32 mouse cellular contexts compared by ENCODE assay signal in the genomic region with DNA sequence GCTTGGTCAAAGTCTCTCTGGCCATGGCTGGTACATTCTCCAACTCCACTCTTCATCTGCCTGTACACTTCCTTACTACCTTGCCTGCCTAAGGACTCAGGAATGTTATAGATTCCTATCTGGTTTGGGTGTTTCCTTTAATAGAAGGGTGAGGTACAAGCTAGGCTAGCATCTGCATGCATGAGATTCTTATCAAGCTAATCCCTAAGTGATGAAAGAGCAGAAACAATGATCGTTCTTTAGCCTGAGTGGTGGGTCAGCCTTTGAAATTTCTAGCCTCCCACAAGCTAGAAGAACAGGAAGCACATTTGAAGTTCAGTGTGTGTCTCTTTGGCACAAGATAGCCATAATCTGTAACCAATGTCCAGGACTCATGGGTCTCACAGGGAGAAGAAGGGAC. TPM values are rescaled to one million over a fixed set of nuclear protein-coding genes. Genes with fewer than 3 reads are reported as not detected.
DNase-seq lines count a peak whose midpoint lies in the region; ATAC-seq and TF ChIP-seq lines count a peak whose summit lies in the region.
"Had no signal": no experiment of that assay in that cellular context is flagged by ENCODE, and none has a peak within 500 bp of the region (broad histone marks: within the 10 kb centered on the region; RNA-seq: fewer than 3 reads in every experiment).

No protein-coding gene starts in this region.

- no peaks in the 10 kb centered on the region; the same call in 1 of the 2 replicates for H3K4me1 ChIP-seq in embryonic fibroblast, embryonic 13.5 days (ENCODE audit: control insufficient read depth, insufficient read depth, low read length)
- no peaks in the 10 kb centered on the region for H3K4me1 ChIP-seq in stomach, postnatal 0 days (replicated peaks; ENCODE audit: control insufficient read depth, insufficient read depth)
- H3K4me1 ChIP-seq in midbrain, embryonic 14.5 days (ENCODE audit: control insufficient read depth, insufficient read depth, low read length) = no peaks in the 10 kb centered on the region
- H3K4me1 ChIP-seq: embryonic facial prominence, embryonic 13.5 days; embryonic facial prominence, embryonic 15.5 days; forebrain, embryonic 10.5 days; forebrain, embryonic 12.5 days had no signal

- no peak for TF ChIP-seq CTCF in embryonic fibroblast, embryonic 13.5 days (IDR thresholded peaks at IDR 0.05; ENCODE audit: borderline replicate concordance, insufficient read depth, low read length)
- TF ChIP-seq CTCF in stomach, postnatal 0 days (IDR thresholded peaks at IDR 0.05; ENCODE audit: low read depth) = no peak

- no peak overlapping the region for H3K9ac ChIP-seq in stomach, postnatal 0 days (ENCODE audit: low read length)
- no peak overlapping the region for H3K9ac ChIP-seq in midbrain, embryonic 14.5 days (replicated peaks; ENCODE audit: low read length)
- H3K9ac ChIP-seq: embryonic facial prominence, embryonic 13.5 days; embryonic facial prominence, embryonic 15.5 days; forebrain, embryonic 12.5 days had no signal

- WGBS in stomach, postnatal 0 days = 41% methylated on average over 1 of the region's 1 CpGs
- WGBS in midbrain, embryonic 14.5 days = 71% methylated on average over 1 of the region's 1 CpGs

- H3K27me3 ChIP-seq in stomach, postnatal 0 days (ENCODE audit: control insufficient read depth, insufficient read depth, low read length) = no peaks in the 10 kb centered on the region
- H3K27me3 ChIP-seq in midbrain, embryonic 14.5 days (ENCODE audit: control insufficient read depth, insufficient read depth, low read length) = no peaks in the 10 kb centered on the region
- H3K27me3 ChIP-seq: embryonic facial prominence, embryonic 13.5 days; embryonic facial prominence, embryonic 15.5 days; forebrain, embryonic 12.5 days had no signal

- no peak overlapping the region for H3K4me2 ChIP-seq in stomach, postnatal 0 days (replicated peaks; ENCODE audit: low read depth)
- H3K4me2 ChIP-seq in midbrain, embryonic 14.5 days (ENCODE audit: low read length) = no peak overlapping the region
- H3K4me2 ChIP-seq: embryonic facial prominence, embryonic 13.5 days; embryonic facial prominence, embryonic 15.5 days; forebrain, embryonic 12.5 days had no signal

- H3K4me3 ChIP-seq in embryonic fibroblast, embryonic 13.5 days (ENCODE audit: insufficient read depth, low read length) = no peak overlapping the region
- H3K4me3 ChIP-seq in stomach, postnatal 0 days (ENCODE audit: low read depth, low read length) = no peak overlapping the region
- no peak overlapping the region for H3K4me3 ChIP-seq in midbrain, embryonic 14.5 days (replicated peaks; ENCODE audit: low read depth, low read length)
- H3K4me3 ChIP-seq: embryonic facial prominence, embryonic 13.5 days; embryonic facial prominence, embryonic 15.5 days; forebrain, embryonic 10.5 days; forebrain, embryonic 12.5 days had no signal

- peak; percentile 30 for DNase-seq in 3T3-L1 (ENCODE audit: low read depth, low spot score)
- DNase-seq in stomach, postnatal 0 days (ENCODE audit: low spot score) = no peak
- DNase-seq in midbrain, embryonic 14.5 days = no peak
- no peak for DNase-seq in adrenal gland, postnatal 4 days (ENCODE audit: low spot score in 2 of 2)
- DNase-seq: adrenal gland, adult 8-10 months; adrenal gland, postnatal 14 days; adrenal gland, postnatal 36 days; cerebellum, adult 11 months; cerebellum, adult 18-20 months; cerebellum, adult 8-10 months; cerebellum, adult 9-11 months; cerebellum, postnatal 14 days; cerebellum, postnatal 36 days; embryo, embryonic 11 days had no signal

- peak overlapping the region; percentile 18; the same call in 1 of the 2 replicates for H3K27ac ChIP-seq in embryonic fibroblast, embryonic 13.5 days (ENCODE audit: insufficient read depth, low read length)
- no peak overlapping the region for H3K27ac ChIP-seq in stomach, postnatal 0 days (replicated peaks)
- H3K27ac ChIP-seq in midbrain, embryonic 14.5 days (replicated peaks; ENCODE audit: low read depth, low read length) = no peak overlapping the region
- H3K27ac ChIP-seq: embryonic facial prominence, embryonic 13.5 days; embryonic facial prominence, embryonic 15.5 days; forebrain, embryonic 10.5 days; forebrain, embryonic 12.5 days had no signal

- H3K36me3 ChIP-seq in stomach, postnatal 0 days (ENCODE audit: control insufficient read depth, insufficient read depth, low read length) = no peaks in the 10 kb centered on the region
- H3K36me3 ChIP-seq in midbrain, embryonic 14.5 days (ENCODE audit: control insufficient read depth, insufficient read depth, low read length) = no peaks in the 10 kb centered on the region
- H3K36me3 ChIP-seq: embryonic facial prominence, embryonic 13.5 days; embryonic facial prominence, embryonic 15.5 days; forebrain, embryonic 10.5 days; forebrain, embryonic 12.5 days had no signal

- no peak for TF ChIP-seq POLR2A in embryonic fibroblast, embryonic 13.5 days (IDR thresholded peaks at IDR 0.05; ENCODE audit: low read depth, low read length)

- ATAC-seq in stomach, postnatal 0 days (ENCODE audit: low FRiP score, low TSS enrichment) = no peak
- ATAC-seq in midbrain, embryonic 14.5 days (ENCODE audit: low FRiP score, low TSS enrichment) = no peak
- no peak for ATAC-seq in erythroid progenitor cell, adult 5-6 weeks (replicated peaks; ENCODE audit: low FRiP score, poor library complexity, severe bottlenecking)
- ATAC-seq: activated CD4-positive, CD25-positive, alpha-beta regulatory T cell, adult 4 months; forebrain, embryonic 14.5 days; forebrain, embryonic 16.5 days; Patski had no signal

- H3K9me3 ChIP-seq in stomach, postnatal 0 days (ENCODE audit: control insufficient read depth, low read length) = no peaks in the 10 kb centered on the region
- no peaks in the 10 kb centered on the region for H3K9me3 ChIP-seq in midbrain, embryonic 14.5 days (ENCODE audit: control insufficient read depth, low read length)
- H3K9me3 ChIP-seq: embryonic facial prominence, embryonic 13.5 days; embryonic facial prominence, embryonic 15.5 days; forebrain, embryonic 10.5 days; forebrain, embryonic 12.5 days had no signal

- peak; percentile 73 for TF ChIP-seq EP300 in stomach, postnatal 0 days (optimal IDR thresholded peaks at IDR 0.05)

RNA-seq across cellular contexts. Expression of gene 2210017I01Rik, which starts 2.5 kb away (rescaled TPM):
- not detected in 2 replicates for polyA plus RNA-seq in embryonic fibroblast, embryonic 13.5 days (2011; ENCODE audit: insufficient read length, low read depth, missing spikeins)
- 22.8 and 26.7 TPM in 2 replicates for polyA plus RNA-seq in stomach, postnatal 0 days (2015; fragmentation: Nextera tagmentation; extraction: Ambion mirVana)
- polyA plus RNA-seq in midbrain, embryonic 14.5 days (2014; fragmentation: Nextera tagmentation; extraction: Ambion mirVana) = not detected in 2 replicates
- total RNA-seq in adrenal gland, postnatal 4 days (2021) = not detected
- total RNA-seq in erythroid progenitor cell, adult 5-6 weeks (2015; ENCODE audit: low replicate concordance) = not detected in 2 replicates
- not detected in 2 replicates for total RNA-seq in erythroid progenitor cell, adult 5-6 weeks (2017; ENCODE audit: low replicate concordance)
- total RNA-seq: adrenal gland, adult 18-20 months; adrenal gland, adult 8-10 months; adrenal gland, postnatal 14 days; adrenal gland, postnatal 36 days; common myeloid progenitor, adult 5-6 weeks; ES-E14; MEL had no signal
- polyA plus RNA-seq: activated CD4-positive, CD25-positive, alpha-beta regulatory T cell, adult 4 months; brain, embryonic 14.5 days; C2C12; embryonic facial prominence, embryonic 11.5 days; embryonic facial prominence, embryonic 13.5 days; forebrain, embryonic 10.5 days; forebrain, embryonic 12.5 days; forebrain, embryonic 14.5 days; forebrain, embryonic 16.5 days; frontal cortex, adult 2 months; Patski had no signal

RNA-seq across cellular contexts. Expression of gene Lce6a, which starts 11.7 kb away (rescaled TPM):
- not detected in 2 replicates for polyA plus RNA-seq in embryonic fibroblast, embryonic 13.5 days (2011; ENCODE audit: insufficient read length, low read depth, missing spikeins)
- polyA plus RNA-seq in stomach, postnatal 0 days (2015; fragmentation: Nextera tagmentation; extraction: Ambion mirVana) = 98.3 and 102 TPM in 2 replicates
- not detected in 2 replicates for polyA plus RNA-seq in midbrain, embryonic 14.5 days (2014; fragmentation: Nextera tagmentation; extraction: Ambion mirVana)
- not detected for total RNA-seq in adrenal gland, postnatal 4 days (2021)
- not detected in 2 replicates for total RNA-seq in erythroid progenitor cell, adult 5-6 weeks (2015; ENCODE audit: low replicate concordance)
- not detected in 2 replicates for total RNA-seq in erythroid progenitor cell, adult 5-6 weeks (2017; ENCODE audit: low replicate concordance)
- total RNA-seq: adrenal gland, adult 18-20 months; adrenal gland, adult 8-10 months; adrenal gland, postnatal 14 days; adrenal gland, postnatal 36 days; common myeloid progenitor, adult 5-6 weeks; ES-E14; MEL had no signal
- polyA plus RNA-seq: activated CD4-positive, CD25-positive, alpha-beta regulatory T cell, adult 4 months; brain, embryonic 14.5 days; C2C12; embryonic facial prominence, embryonic 11.5 days; embryonic facial prominence, embryonic 13.5 days; forebrain, embryonic 10.5 days; forebrain, embryonic 12.5 days; forebrain, embryonic 14.5 days; forebrain, embryonic 16.5 days; frontal cortex, adult 2 months; Patski had no signal

RNA-seq across cellular contexts. Expression of gene Smcp, which starts 21.0 kb away (rescaled TPM):
- not detected in 2 replicates for polyA plus RNA-seq in embryonic fibroblast, embryonic 13.5 days (2011; ENCODE audit: insufficient read length, low read depth, missing spikeins)
- not detected in 2 replicates for polyA plus RNA-seq in stomach, postnatal 0 days (2015; fragmentation: Nextera tagmentation; extraction: Ambion mirVana)
- not detected in 2 replicates for polyA plus RNA-seq in midbrain, embryonic 14.5 days (2014; fragmentation: Nextera tagmentation; extraction: Ambion mirVana)
- total RNA-seq in adrenal gland, postnatal 4 days (2021) = not detected
- total RNA-seq in erythroid progenitor cell, adult 5-6 weeks (2015; ENCODE audit: low replicate concordance) = not detected in 2 replicates
- not detected in 2 replicates for total RNA-seq in erythroid progenitor cell, adult 5-6 weeks (2017; ENCODE audit: low replicate concordance)
- total RNA-seq: adrenal gland, adult 18-20 months; adrenal gland, adult 8-10 months; adrenal gland, postnatal 14 days; adrenal gland, postnatal 36 days; common myeloid progenitor, adult 5-6 weeks; ES-E14; MEL had no signal
- polyA plus RNA-seq: activated CD4-positive, CD25-positive, alpha-beta regulatory T cell, adult 4 months; brain, embryonic 14.5 days; C2C12; embryonic facial prominence, embryonic 11.5 days; embryonic facial prominence, embryonic 13.5 days; embryonic facial prominence, embryonic 15.5 days; forebrain, embryonic 10.5 days; forebrain, embryonic 12.5 days; forebrain, embryonic 14.5 days; forebrain, embryonic 16.5 days; frontal cortex, adult 2 months; Patski had no signal

RNA-seq across cellular contexts. Expression of gene Ivl, which starts 36.3 kb away (rescaled TPM):
- polyA plus RNA-seq in embryonic fibroblast, embryonic 13.5 days (2011; ENCODE audit: insufficient read length, low read depth, missing spikeins) = 0.25 TPM in 1 of 2 replicates, not detected in the other
- 16.6 and 21.1 TPM in 2 replicates for polyA plus RNA-seq in stomach, postnatal 0 days (2015; fragmentation: Nextera tagmentation; extraction: Ambion mirVana)
- not detected in 2 replicates for polyA plus RNA-seq in midbrain, embryonic 14.5 days (2014; fragmentation: Nextera tagmentation; extraction: Ambion mirVana)
- total RNA-seq in adrenal gland, postnatal 4 days (2021) = not detected
- not detected in 2 replicates for total RNA-seq in erythroid progenitor cell, adult 5-6 weeks (2015; ENCODE audit: low replicate concordance)
- 0.39 TPM in 1 of 2 replicates, not detected in the other for total RNA-seq in erythroid progenitor cell, adult 5-6 weeks (2017; ENCODE audit: low replicate concordance)
- total RNA-seq: adrenal gland, adult 18-20 months; adrenal gland, adult 8-10 months; adrenal gland, postnatal 14 days; adrenal gland, postnatal 36 days; common myeloid progenitor, adult 5-6 weeks; MEL had no signal
- polyA plus RNA-seq: activated CD4-positive, CD25-positive, alpha-beta regulatory T cell, adult 4 months; brain, embryonic 14.5 days; embryonic facial prominence, embryonic 13.5 days; forebrain, embryonic 10.5 days; forebrain, embryonic 12.5 days; forebrain, embryonic 14.5 days; forebrain, embryonic 16.5 days; frontal cortex, adult 2 months; Patski had no signal

RNA-seq across cellular contexts. Expression of gene Lce1a1, which starts 38.3 kb away (rescaled TPM):
- polyA plus RNA-seq in embryonic fibroblast, embryonic 13.5 days (2011; ENCODE audit: insufficient read length, low read depth, missing spikeins) = not detected in 2 replicates
- polyA plus RNA-seq in stomach, postnatal 0 days (2015; fragmentation: Nextera tagmentation; extraction: Ambion mirVana) = 401 and 429 TPM in 2 replicates
- not detected in 2 replicates for polyA plus RNA-seq in midbrain, embryonic 14.5 days (2014; fragmentation: Nextera tagmentation; extraction: Ambion mirVana)
- total RNA-seq in adrenal gland, postnatal 4 days (2021) = not detected
- total RNA-seq in erythroid progenitor cell, adult 5-6 weeks (2015; ENCODE audit: low replicate concordance) = not detected in 2 replicates
- not detected in 2 replicates for total RNA-seq in erythroid progenitor cell, adult 5-6 weeks (2017; ENCODE audit: low replicate concordance)
- total RNA-seq: adrenal gland, adult 18-20 months; adrenal gland, adult 8-10 months; adrenal gland, postnatal 14 days; adrenal gland, postnatal 36 days; common myeloid progenitor, adult 5-6 weeks; ES-E14; MEL had no signal
- polyA plus RNA-seq: activated CD4-positive, CD25-positive, alpha-beta regulatory T cell, adult 4 months; brain, embryonic 14.5 days; C2C12; embryonic facial prominence, embryonic 11.5 days; embryonic facial prominence, embryonic 13.5 days; forebrain, embryonic 10.5 days; forebrain, embryonic 12.5 days; forebrain, embryonic 14.5 days; forebrain, embryonic 16.5 days; frontal cortex, adult 2 months; Patski had no signal

Comparison
In these comparisons a context has a peak if more than half of its experiments do, and no peak if none do; other contexts are left out.
1. RNA of gene 2210017I01Rik, which starts 2.5 kb away (polyA plus RNA-seq): 22.8 to 26.7 TPM in stomach, postnatal 0 days; not detected in embryonic fibroblast, embryonic 13.5 days and not detected in midbrain, embryonic 14.5 days; every median in the first group is over 10 times any median in the second.
2. RNA of gene Lce6a, which starts 11.7 kb away (polyA plus RNA-seq): 98.3 to 102 TPM in stomach, postnatal 0 days; not detected in embryonic fibroblast, embryonic 13.5 days and not detected in midbrain, embryonic 14.5 days; every median in the first group is over 10 times any median in the second.